Mouse (Mus musculus) megakaryocyte, embryonic 14.5 days (primary cell): ENCODE results near the gene Sec1.

Source experiments
- FLI1 ChIP-seq: IDR thresholded peaks from 2 replicates; pipeline ENCODE4 v1.6.1; 2012; ENCODE audit warnings: low read length, inconsistent platforms, mixed read lengths
- GATA1 ChIP-seq: IDR thresholded peaks from 3 replicates; pipeline ENCODE4 v1.6.1; 2012; ENCODE audit warnings: mixed read lengths, low read length, inconsistent platforms, borderline replicate concordance

DNA sequence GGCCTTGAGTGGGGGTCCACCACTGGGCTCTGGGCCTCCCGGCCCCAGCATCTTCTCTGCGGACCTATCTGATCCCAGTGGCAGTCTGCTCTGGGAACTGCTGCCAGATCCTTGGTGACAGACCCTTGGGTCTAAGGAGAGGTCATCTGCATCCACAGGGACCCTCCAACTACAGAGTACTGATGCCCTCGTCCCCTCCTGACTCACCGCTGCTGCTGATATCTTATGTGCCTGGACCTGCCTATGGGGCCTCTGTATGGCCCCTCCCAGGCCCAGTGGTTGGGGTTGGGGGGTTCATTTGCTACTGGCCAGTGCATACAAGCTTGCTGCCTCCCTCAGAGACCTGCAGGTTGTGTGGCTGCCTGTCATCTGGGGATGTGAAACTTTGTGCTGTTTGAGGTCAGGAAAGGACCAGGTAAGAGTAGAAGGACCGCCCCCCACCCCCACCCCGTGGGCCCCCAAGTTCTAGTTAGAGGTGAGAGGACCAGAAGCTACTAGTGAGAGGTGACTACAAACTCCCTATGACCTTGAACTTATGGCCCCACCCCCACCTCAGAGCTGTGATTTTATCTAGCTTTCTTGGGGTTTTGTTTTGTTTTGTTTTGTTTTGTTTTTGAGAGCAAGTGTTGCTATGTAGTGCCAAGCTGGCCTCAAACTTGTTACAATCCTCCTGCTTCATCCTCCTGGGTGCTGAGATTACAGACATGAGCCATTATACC is 49.2 kb downstream of the Sec1 start:
- TF ChIP-seq GATA1 (no peak), FLI1 (no peak)
